Mouse (Mus musculus) heart, postnatal 0 days (tissue): ENCODE results near the gene Brca1. TPM values are rescaled to one million over a fixed set of nuclear protein-coding genes. Genes with fewer than 3 reads are reported as not detected.

Experiments
- ATAC-seq: fragments of 200-750 bp; cut with Nextera tagmentation; 2 replicates; pipeline ENCODE4 v1.8.0; 2017; ENCODE audit warnings: low read depth, moderate number of reproducible peaks, moderate library complexity; ENCODE audit not compliant: insufficient read depth
- DNase-seq: peaks from one replicate; pipeline ENCODE4 v3.0.0-alpha.2; 2016; ENCODE audit warnings: low spot score
- H3K27ac ChIP-seq: fragments of 300-500 bp; sonication (generic); 2 replicates; pipeline ENCODE4 v1.5.1; 2014; ENCODE audit warnings: low read depth, mild to moderate bottlenecking
- H3K27me3 ChIP-seq: fragments of 300-500 bp; sonication (generic); 2 replicates; pipeline ENCODE4 v1.6.1; 2014; ENCODE audit warnings: low read length, mixed read lengths; ENCODE audit not compliant: control insufficient read depth, insufficient read depth
- H3K36me3 ChIP-seq: fragments of 300-500 bp; sonication (generic); replicated peaks from 2 replicates; pipeline ENCODE4 v1.6.1; 2014; ENCODE audit warnings: low read length, mixed read lengths; ENCODE audit not compliant: control insufficient read depth, insufficient read depth
- H3K4me1 ChIP-seq: fragments of 300-500 bp; sonication (generic); 2 replicates; pipeline ENCODE4 v1.6.1; 2014; ENCODE audit warnings: antibody characterized with exemption; ENCODE audit not compliant: control insufficient read depth, insufficient read depth
- H3K4me2 ChIP-seq: fragments of 300-500 bp; sonication (generic); 2 replicates; pipeline ENCODE4 v1.6.1; 2014; ENCODE audit warnings: low read depth, mild to moderate bottlenecking, low read length, moderate library complexity
- H3K4me3 ChIP-seq: fragments of 300-500 bp; sonication (generic); 2 replicates; pipeline ENCODE4 v1.5.1; 2014; ENCODE audit warnings: low read depth, low read length
- H3K9ac ChIP-seq: fragments of 300-500 bp; sonication (generic); replicated peaks from 2 replicates; pipeline ENCODE4 v1.6.1; 2014; ENCODE audit warnings: low read depth, low read length, mixed read lengths
- H3K9me3 ChIP-seq: fragments of 300-500 bp; sonication (generic); replicated peaks from 2 replicates; pipeline ENCODE4 v1.6.1; 2016; ENCODE audit warnings: low read length; ENCODE audit not compliant: control insufficient read depth
- CTCF ChIP-seq: IDR thresholded peaks from 2 replicates; pipeline ENCODE4 v1.5.1; 2016; ENCODE audit warnings: antibody characterized with exemption, control low read depth, low read depth
- EP300 ChIP-seq: IDR thresholded peaks from 2 replicates; pipeline ENCODE4 v1.6.1; 2016; ENCODE audit warnings: antibody characterized with exemption, low read depth
- WGBS: fragments of 180-500 bp; shearing (Covaris S2); extraction: QIAGEN DNeasy Blood & Tissue Kit; methylation state at CpG from one replicate; pipeline ENCODE4 v1.1.7; 2014; 5-methylcytosine and 5-hydroxymethylcytosine counted together
- polyA plus RNA-seq: library from polyadenylated mRNA; unstranded; fragments of >200 nt; fragmentation: Nextera tagmentation; extraction: Ambion mirVana; gene quantifications from 2 replicates; pipeline ENCODE4 v1.2.1, GENCODE M21; 2015
- total RNA-seq: library from RNA; depleted of rRNA; stranded (reverse); fragments of >200 nt; gene quantifications from 2 replicates; pipeline ENCODE4 v1.2.3, GENCODE M21; 2014; ENCODE audit warnings: low replicate concordance

Brca1 gene
- total and polyA plus RNA-seq, 2 experiments from 2014 or later, result 0.94 to 4.7 TPM

- Histone ChIP-seq H3K27ac (no peak overlapping the region), H3K4me1 (no peaks in the 10 kb centered on the region), H3K27me3 (no peaks in the 10 kb centered on the region), H3K9me3 (no peaks in the 10 kb centered on the region), H3K4me2 (no peak overlapping the region), H3K9ac (no peak overlapping the region), H3K36me3 (peaks cover 39% of the 10 kb centered on the region), H3K4me3 (no peak overlapping the region)
- TF ChIP-seq CTCF (no peak), EP300 (no peak)
- DNase-seq, result no peak
- ATAC-seq, result no peak
- 81% methylated on average over 4 of the region's 4 CpGs for WGBS
Observed at GRCm38 (mm10) chr11:101526686-101527085, 25.1 kb downstream of the Brca1 start.

- no peaks in the 10 kb centered on the region for H3K4me1 ChIP-seq
Observed at GRCm38 (mm10) chr11:101525936-101526595, 25.7 kb downstream of the Brca1 start.

DNA sequence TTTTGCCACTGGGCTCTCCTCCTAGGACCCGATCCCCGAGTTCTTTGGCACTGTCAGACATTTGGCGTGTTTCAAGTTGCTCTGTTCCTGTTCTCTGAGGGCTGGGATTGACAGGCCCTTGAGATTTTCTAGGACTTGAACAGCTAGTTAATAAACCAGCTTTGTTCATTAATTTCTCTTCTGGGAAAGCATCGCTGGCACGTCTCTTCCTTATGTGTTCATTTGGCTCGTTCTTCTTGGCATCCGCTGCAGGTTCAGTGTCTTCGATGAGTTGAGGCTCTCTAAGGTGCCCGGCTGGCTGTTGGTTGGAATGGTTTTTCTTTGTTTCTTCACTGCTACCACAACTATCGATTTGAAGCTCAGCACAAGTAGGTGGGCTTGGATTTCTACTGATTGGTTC lies 26.7 kb downstream of the Brca1 start:
- 89% methylated on average over 10 of the region's 10 CpGs for WGBS
- no peak for TF ChIP-seq CTCF
- no peak for TF ChIP-seq EP300
- peaks cover 33% of the 10 kb centered on the region for H3K36me3 ChIP-seq

More at GRCm38 (mm10) chr11:101525936-101526595, 25.7 kb downstream of the Brca1 start:
- no peak overlapping the region for H3K4me3 ChIP-seq
- 92% methylated on average over 9 of the region's 9 CpGs for WGBS
- no peak overlapping the region for H3K9ac ChIP-seq
- ATAC-seq (no peak), DNase-seq (no peak)
- TF ChIP-seq CTCF (no peak), EP300 (no peak)
- peaks cover 37% of the 10 kb centered on the region for H3K36me3 ChIP-seq
- no peak overlapping the region for H3K4me2 ChIP-seq
- no peaks in the 10 kb centered on the region for H3K27me3 ChIP-seq
- no peak overlapping the region for H3K27ac ChIP-seq
- H3K9me3 ChIP-seq, result no peaks in the 10 kb centered on the region

DNA sequence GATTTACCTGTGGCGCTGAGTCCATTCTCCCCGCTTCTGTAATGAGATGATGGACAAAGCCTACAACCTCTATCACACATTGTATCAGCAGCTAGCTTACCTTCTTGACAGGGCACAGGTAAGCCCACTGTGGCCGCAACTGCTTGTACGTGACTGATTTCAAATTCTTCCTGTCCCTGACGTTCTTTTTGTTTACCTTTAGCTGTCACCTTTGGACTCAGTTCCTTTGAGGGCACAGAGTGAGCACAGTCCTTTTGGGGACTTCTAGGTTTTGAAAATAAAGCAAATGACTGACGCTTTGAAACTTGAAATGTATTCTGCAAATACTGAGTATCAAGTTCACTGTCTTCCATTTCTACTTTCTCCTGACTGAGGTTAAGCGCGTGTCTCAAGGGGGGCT lies 27.3 kb downstream of the Brca1 start:
- Histone ChIP-seq H3K27me3 (no peaks in the 10 kb centered on the region), H3K36me3 (peaks cover 33% of the 10 kb centered on the region), H3K4me3 (no peak overlapping the region), H3K9ac (no peak overlapping the region), H3K4me1 (no peaks in the 10 kb centered on the region), H3K9me3 (no peaks in the 10 kb centered on the region), H3K27ac (no peak overlapping the region), H3K4me2 (no peak overlapping the region)
- ATAC-seq (no peak), DNase-seq (no peak)
- 92% methylated on average over 8 of the region's 8 CpGs for WGBS
- TF ChIP-seq EP300 (no peak), CTCF (no peak)

More for the DNA sequence above, 26.7 kb downstream of the Brca1 start:
- Histone ChIP-seq H3K9ac (no peak overlapping the region), H3K4me3 (no peak overlapping the region), H3K4me1 (no peaks in the 10 kb centered on the region), H3K27me3 (no peaks in the 10 kb centered on the region), H3K4me2 (no peak overlapping the region), H3K27ac (no peak overlapping the region), H3K9me3 (no peaks in the 10 kb centered on the region)
- ATAC-seq, result no peak
- DNase-seq, result no peak

GRCm38 (mm10) chr11:101519364-101519763 lies 32.4 kb downstream of the Brca1 start:
- H3K4me1 ChIP-seq, result no peaks in the 10 kb centered on the region
- no peak for TF ChIP-seq CTCF
- no peak for TF ChIP-seq EP300
- H3K4me3 ChIP-seq, result no peak overlapping the region
- no peak for ATAC-seq
- H3K4me2 ChIP-seq, result no peak overlapping the region
- no peak overlapping the region for H3K9ac ChIP-seq
- no peak overlapping the region for H3K27ac ChIP-seq
- 88% methylated on average over 6 of the region's 6 CpGs for WGBS
- DNase-seq, result no peak
- H3K36me3 ChIP-seq, result peaks cover 18% of the 10 kb centered on the region
- H3K9me3 ChIP-seq, result no peaks in the 10 kb centered on the region
- no peaks in the 10 kb centered on the region for H3K27me3 ChIP-seq

DNA sequence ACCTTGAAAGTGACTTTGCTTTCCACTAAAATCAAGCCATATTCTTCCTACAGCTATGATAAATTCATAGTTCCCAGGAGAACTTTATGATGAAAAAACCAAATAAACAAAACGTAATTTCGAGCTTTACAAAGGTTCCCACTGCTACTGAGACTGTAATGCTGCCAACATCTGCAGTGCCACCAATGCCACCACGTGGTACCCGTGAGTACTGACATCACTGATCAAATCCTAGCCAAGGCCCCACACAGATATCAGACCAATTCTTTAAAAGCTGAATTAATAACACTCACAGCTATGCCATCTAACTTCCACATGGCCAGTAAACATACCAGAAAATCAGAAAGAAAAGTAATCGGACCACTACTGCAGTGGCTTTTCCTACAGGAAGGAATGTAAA lies 32.8 kb downstream of the Brca1 start:
- ATAC-seq, result no peak
- Histone ChIP-seq H3K4me1 (no peaks in the 10 kb centered on the region), H3K9ac (no peak overlapping the region), H3K27ac (no peak overlapping the region), H3K4me2 (no peak overlapping the region), H3K27me3 (no peaks in the 10 kb centered on the region), H3K4me3 (no peak overlapping the region), H3K36me3 (peaks cover 14% of the 10 kb centered on the region), H3K9me3 (no peaks in the 10 kb centered on the region)
- 70% methylated on average over 5 of the region's 5 CpGs for WGBS
- no peak for DNase-seq
- TF ChIP-seq EP300, result no peak
- peak; percentile 35 for TF ChIP-seq CTCF
